Mouse (Mus musculus): ENCODE results near the gene C87499.

C87499 gene

DNA sequence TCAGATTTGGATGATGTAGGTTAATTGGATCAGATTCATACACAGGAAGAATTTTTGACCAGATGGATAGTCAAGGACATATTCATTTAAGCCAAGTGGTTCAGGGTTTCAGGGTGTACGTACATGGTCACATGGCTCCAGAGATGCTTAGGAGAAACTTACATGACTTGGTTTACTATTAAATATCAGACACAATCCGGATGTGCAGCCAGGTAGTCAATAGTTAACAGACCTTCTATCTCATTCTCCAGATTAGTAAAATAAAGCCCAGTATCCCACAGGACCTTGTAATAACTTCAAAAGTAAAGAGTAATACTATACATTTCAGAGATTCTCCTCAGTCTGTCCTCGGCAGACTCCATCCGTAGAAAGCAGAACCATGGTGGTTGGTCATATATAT lies at the start of gene C87499:
TSS of gene C87499 (minus strand) at position 101 of the 400 bp plus-strand sequence.
- no peak for DNase-seq (ENCODE audit: low spot score)

- no peak for DNase-seq (ENCODE audit: low spot score)
These were observed 49.6 kb upstream of the C87499 start, which contains the start of gene Ifna2 for GRCm38 (mm10) chr4:88683812-88684211. TSS of gene Ifna2 (minus strand) at chr4:88683912.

DNA sequence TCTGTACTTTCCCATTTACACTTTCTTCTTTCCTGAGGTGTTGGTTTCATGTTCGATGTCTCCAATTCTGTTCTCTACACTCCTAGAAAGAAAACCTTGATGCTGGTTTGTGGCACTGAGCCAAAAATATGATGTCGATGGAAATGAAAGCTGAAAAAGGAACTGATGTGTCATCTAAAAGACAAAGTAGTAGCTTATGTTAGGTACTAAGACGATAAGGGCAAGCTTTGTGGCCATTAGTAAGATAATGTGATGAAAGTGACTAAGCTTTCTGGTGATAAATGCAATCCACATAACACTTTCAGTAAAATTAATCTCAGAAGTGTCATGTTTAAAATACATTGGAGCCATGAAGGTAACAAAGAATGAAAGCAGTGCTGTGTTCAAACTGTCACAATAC lies 47.1 kb upstream of the C87499 start:
- no peak for DNase-seq (ENCODE audit: low spot score)

DNA sequence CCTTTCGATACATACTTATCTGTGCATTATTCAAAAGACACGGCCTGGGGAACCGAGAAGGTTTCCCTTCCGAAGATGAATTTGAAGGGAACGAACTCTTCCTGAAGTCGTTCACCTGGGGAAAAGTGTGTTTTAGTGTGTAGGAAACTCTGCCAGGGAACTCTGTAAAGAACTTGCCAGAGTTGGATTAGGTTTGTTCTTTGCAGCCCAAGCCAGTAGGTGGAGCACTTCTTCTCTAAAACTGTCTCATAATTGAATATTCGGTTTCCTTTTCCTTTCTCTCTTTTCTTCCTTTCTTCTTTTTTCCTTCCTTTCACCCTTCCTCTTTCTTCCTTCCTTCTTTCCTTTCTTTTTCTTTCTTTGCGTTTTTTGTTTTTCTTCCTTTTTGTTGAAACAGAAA lies 46.2 kb upstream of the C87499 start:
- DNase-seq (ENCODE audit: low spot score), result no peak

- no peak for DNase-seq (ENCODE audit: low spot score)
These were observed 42.6 kb upstream of the C87499 start, which contains the start of gene Ifna16 for GRCm38 (mm10) chr4:88676824-88677223. TSS of gene Ifna16 (minus strand) at chr4:88676924.

GRCm38 (mm10) chr4:88655461-88655860 lies 21.2 kb upstream of the C87499 start:
- no peak for DNase-seq (ENCODE audit: low spot score)

DNA sequence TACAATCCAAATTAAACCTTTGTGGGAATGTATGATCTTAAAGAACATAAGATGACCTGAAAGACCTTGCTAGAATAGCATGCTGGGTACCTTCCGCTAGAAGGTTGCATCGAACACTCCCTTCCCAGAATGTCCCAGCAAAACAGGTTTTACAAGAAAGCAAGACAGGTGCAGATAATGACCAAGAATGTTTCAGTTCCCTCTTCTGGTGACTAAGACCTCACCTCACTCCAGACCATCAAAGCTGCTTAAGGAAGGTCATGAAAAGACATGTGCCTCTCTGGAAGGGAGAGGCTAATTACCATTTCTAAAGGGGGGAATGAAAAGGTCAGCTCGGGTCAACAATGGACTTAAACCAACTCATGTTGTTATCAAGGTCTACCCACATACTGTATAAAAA lies 19.4 kb upstream of the C87499 start:
- DNase-seq (ENCODE audit: low spot score), result no peak

- DNase-seq (ENCODE audit: low spot score), result no peak
These were observed 10.1 kb upstream of the C87499 start, which contains the start of gene Ifna13 for GRCm38 (mm10) chr4:88644359-88644758. TSS of gene Ifna13 (minus strand) at chr4:88644459.

- DNase-seq (ENCODE audit: low spot score), result no peak
These were observed 8.3 kb upstream of the C87499 start for GRCm38 (mm10) chr4:88642526-88642925.

- DNase-seq (ENCODE audit: low spot score), result peak; percentile 73
These were observed 7.0 kb upstream of the C87499 start for GRCm38 (mm10) chr4:88641077-88641831.

GRCm38 (mm10) chr4:88640704-88641076 lies 6.5 kb upstream of the C87499 start:
- DNase-seq (ENCODE audit: low spot score), result no peak

- DNase-seq (ENCODE audit: low spot score), result no peak
These were observed 30.9 kb downstream of the C87499 start, which contains the start of gene Ifna12 for GRCm38 (mm10) chr4:88603276-88603675. TSS of gene Ifna12 (minus strand) at chr4:88603376.

DNA sequence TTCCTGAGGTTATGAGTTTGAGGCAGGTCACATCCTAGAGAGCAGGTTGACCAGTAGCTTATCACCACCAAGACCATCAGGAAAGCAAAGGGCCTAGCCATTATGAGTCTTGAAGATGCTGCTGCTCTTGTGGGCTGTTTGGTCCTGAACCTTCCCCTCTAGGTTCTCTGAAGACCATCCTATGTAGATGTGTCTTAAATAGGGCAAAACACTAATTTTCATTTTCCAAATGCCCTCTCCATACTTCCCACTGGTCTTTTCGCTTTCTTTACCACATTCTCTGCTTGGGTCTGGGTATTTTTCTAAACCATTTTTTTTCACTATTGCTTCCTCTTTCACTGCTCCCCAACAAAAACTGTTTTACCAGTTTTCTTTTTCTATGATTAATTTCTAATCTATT lies 41.9 kb downstream of the C87499 start, which contains the start of gene Ifna9:
TSS of gene Ifna9 (minus strand) at position 101 of the 400 bp plus-strand sequence.
- no peak for DNase-seq (ENCODE audit: low spot score)
